Mouse (Mus musculus) heart, embryonic 10.5 days (tissue): ENCODE measurements around the gene Trpc4. TPM values are rescaled to one million over a fixed set of nuclear protein-coding genes. Genes with fewer than 3 reads are reported as not detected.

ENCODE experiments used
- DNase-seq: peaks from one replicate; pipeline ENCODE4 v3.0.0-alpha.2; 2017; ENCODE audit warnings: low spot score
- H3K27ac ChIP-seq: fragments of 300-500 bp; sonication (generic); 2 replicates; pipeline ENCODE4 v1.5.1; 2016; ENCODE audit warnings: mild to moderate bottlenecking
- H3K27me3 ChIP-seq: fragments of 300-500 bp; sonication (generic); 2 replicates; pipeline ENCODE4 v1.6.1; 2016; ENCODE audit warnings: mild to moderate bottlenecking; ENCODE audit not compliant: poor library complexity, insufficient read depth, severe bottlenecking
- H3K36me3 ChIP-seq: fragments of 300-500 bp; sonication (generic); 2 replicates; pipeline ENCODE4 v1.6.1; 2016; ENCODE audit warnings: mild to moderate bottlenecking, moderate library complexity
- H3K4me1 ChIP-seq: fragments of 300-500 bp; sonication (generic); 2 replicates; pipeline ENCODE4 v1.6.1; 2016; ENCODE audit warnings: mild to moderate bottlenecking
- H3K4me3 ChIP-seq: fragments of 300-500 bp; sonication (generic); 2 replicates; pipeline ENCODE4 v1.5.1; 2016; ENCODE audit warnings: mild to moderate bottlenecking, moderate library complexity
- H3K9me3 ChIP-seq: fragments of 300-500 bp; sonication (generic); 2 replicates; pipeline ENCODE4 v1.6.1; 2016; ENCODE audit warnings: mild to moderate bottlenecking, moderate library complexity
- WGBS: fragments of 180-500 bp; shearing (Covaris S2); methylation state at CpG from one replicate; pipeline ENCODE4 v1.1.7; 2016; 5-methylcytosine and 5-hydroxymethylcytosine counted together
- polyA plus RNA-seq: library from polyadenylated mRNA; unstranded; fragments of >200 nt; fragmentation: Nextera tagmentation; extraction: Ambion mirVana; gene quantifications from 2 replicates; pipeline ENCODE4 v1.2.1, GENCODE M21; 2016

Gene Trpc4
- polyA plus RNA-seq, 1 experiment from 2014 or later: 0.29 TPM

DNA sequence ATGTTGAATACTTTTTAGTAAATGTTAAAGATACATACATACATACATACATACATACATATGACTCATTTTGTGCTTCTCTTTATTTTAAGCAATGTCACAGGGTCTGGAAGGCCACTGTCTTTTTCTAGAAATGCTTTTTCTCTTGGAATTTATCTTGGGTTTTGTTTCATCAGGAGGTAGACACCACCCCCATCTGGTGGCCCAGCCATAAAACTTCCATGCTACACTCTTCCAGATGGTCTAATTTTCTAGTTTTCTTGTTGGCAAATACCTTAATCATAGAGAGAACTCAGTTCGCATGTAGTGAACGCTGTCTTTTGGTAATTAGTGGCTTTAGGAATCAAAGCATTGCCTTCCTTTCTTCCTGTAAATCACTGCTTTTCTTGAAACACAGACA, 158.2 kb downstream of the Trpc4 start:
- H3K27me3 ChIP-seq: no peaks in the 10 kb centered on the region
- WGBS: 81% methylated on average over 2 of the region's 2 CpGs
- H3K36me3 ChIP-seq: no peaks in the 10 kb centered on the region
- H3K27ac ChIP-seq: no peak overlapping the region
- H3K4me3 ChIP-seq: no peak overlapping the region
- DNase-seq: no peak
- no peaks in the 10 kb centered on the region for H3K4me1 ChIP-seq
- H3K9me3 ChIP-seq: no peaks in the 10 kb centered on the region

GRCm38 (mm10) chr3:54352891-54353652, 197.2 kb downstream of the Trpc4 start:
- 27% methylated on average over 9 of the region's 9 CpGs for WGBS

GRCm38 (mm10) chr3:54357561-54357960, 201.7 kb downstream of the Trpc4 start:
- Histone ChIP-seq H3K4me3 (no peak overlapping the region), H3K9me3 (no peaks in the 10 kb centered on the region), H3K36me3 (no peaks in the 10 kb centered on the region), H3K4me1 (no peaks in the 10 kb centered on the region), H3K27me3 (no peaks in the 10 kb centered on the region), H3K27ac (no peak overlapping the region)
- WGBS: 67% methylated on average over 3 of the region's 3 CpGs
- DNase-seq: no peak

More at GRCm38 (mm10) chr3:54352891-54353652, 197.2 kb downstream of the Trpc4 start:
- Histone ChIP-seq H3K4me3 (no peak overlapping the region), H3K27me3 (no peaks in the 10 kb centered on the region), H3K36me3 (no peaks in the 10 kb centered on the region), H3K27ac (no peak overlapping the region), H3K4me1 (no peaks in the 10 kb centered on the region), H3K9me3 (no peaks in the 10 kb centered on the region)
- DNase-seq: no peak

DNA sequence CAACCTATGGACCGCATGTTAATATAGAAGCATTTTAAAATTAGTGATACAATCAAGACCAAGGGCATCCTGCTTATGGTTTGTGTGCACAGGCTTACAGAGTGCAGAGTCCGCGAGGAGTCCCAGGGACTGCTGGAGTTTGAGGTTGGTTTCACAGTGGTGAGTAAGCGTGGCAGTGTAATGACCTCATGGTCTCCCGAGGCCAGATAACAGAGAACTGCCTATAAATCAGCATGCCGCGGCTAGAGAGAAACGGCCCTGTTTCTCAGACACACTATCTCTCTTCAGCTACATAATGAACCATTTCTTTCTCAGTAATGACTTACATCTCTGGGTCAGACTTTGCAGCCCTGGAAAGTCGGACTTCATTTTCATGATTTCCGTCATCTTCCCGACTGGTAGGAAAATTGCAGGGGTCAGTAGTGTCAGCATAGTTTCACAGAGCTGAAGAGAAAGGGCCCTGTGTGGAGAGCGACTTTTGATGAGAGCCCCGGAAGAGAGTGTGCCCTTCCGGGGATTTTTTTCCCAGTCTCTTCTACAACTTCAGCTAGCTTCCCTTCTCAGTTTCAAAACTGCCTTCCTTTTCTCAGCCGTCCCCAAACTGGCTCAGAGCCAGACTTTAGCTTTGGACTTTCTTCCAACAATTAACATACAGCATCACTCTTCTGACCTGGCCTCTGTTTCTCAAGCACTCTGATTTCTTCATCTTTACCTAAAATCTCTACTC, 202.8 kb downstream of the Trpc4 start:
- H3K9me3 ChIP-seq: no peaks in the 10 kb centered on the region
- H3K27ac ChIP-seq: peak overlapping the region; percentile 53; the same call in 1 of the 2 replicates
- no peaks in the 10 kb centered on the region for H3K4me1 ChIP-seq
- 46% methylated on average over 15 of the region's 15 CpGs for WGBS
- peak; percentile 77 for DNase-seq
- no peak overlapping the region for H3K4me3 ChIP-seq
- H3K36me3 ChIP-seq: no peaks in the 10 kb centered on the region
- H3K27me3 ChIP-seq: no peaks in the 10 kb centered on the region

- Histone ChIP-seq H3K36me3 (no peaks in the 10 kb centered on the region), H3K27me3 (no peaks in the 10 kb centered on the region), H3K4me1 (no peaks in the 10 kb centered on the region), H3K4me3 (peak within 1 kb of the TSS; percentile 18; the same call in 1 of the 2 replicates), H3K9me3 (no peaks in the 10 kb centered on the region), H3K27ac (peak within 1 kb of the TSS; percentile 39; the same call in 1 of the 2 replicates)
- DNase-seq: no peak
- WGBS: 39% methylated on average over 6 of the region's 6 CpGs
These were observed 205.1 kb downstream of the Trpc4 start, which contains the start of gene Postn for GRCm38 (mm10) chr3:54360897-54361296. Gene Postn, plus strand, starts transcription at chr3:54361109.

- Histone ChIP-seq H3K4me3 (no peak overlapping the region), H3K27me3 (no peaks in the 10 kb centered on the region), H3K36me3 (no peaks in the 10 kb centered on the region), H3K4me1 (no peaks in the 10 kb centered on the region), H3K9me3 (no peaks in the 10 kb centered on the region), H3K27ac (no peak overlapping the region)
- DNase-seq: no peak
These were observed 205.8 kb downstream of the Trpc4 start for GRCm38 (mm10) chr3:54361656-54362055.

Other genes starting within 250 kb of the Trpc4 start
- 64.2 and 102 TPM in 2 replicates for gene Postn, start 205.1 kb downstream of the Trpc4 start, polyA plus RNA-seq